Comparison of ENCODE assay signal across 6 mouse cellular contexts in genomic region chr9:122855141-122855540, GRCm38 (mm10). TPM values are rescaled to one million over a fixed set of nuclear protein-coding genes. Genes with fewer than 3 reads are reported as not detected.
"Had no signal": no experiment of that assay in that cellular context is flagged by ENCODE, and none has a peak within 500 bp of the region (broad histone marks: within the 10 kb centered on the region; RNA-seq: fewer than 3 reads in every experiment).

No protein-coding gene starts in this region.

RNA-seq across cellular contexts. Expression of gene Gm35549, which starts 11.3 kb away (rescaled TPM):
- polyA plus RNA-seq: neural tube, embryonic 13.5 days; small intestine, adult 2 months; spleen, adult 2 months; thymus, adult 2 months; thymus, postnatal 0 days; urinary bladder, adult 2 months had no signal
